Mouse (Mus musculus): Measurements from ENCODE around the gene Tenm2. TPM values are rescaled to one million over a fixed set of nuclear protein-coding genes. Genes with fewer than 3 reads are reported as not detected.

Gene Tenm2
- not detected in 2 replicates for total RNA-seq (2017)

- no peak for ATAC-seq (replicated peaks; ENCODE audit: low read depth, poor library complexity, severe bottlenecking)
Observed at GRCm38 (mm10) chr11:37235914-37236600, at the start of gene Tenm2. Gene Tenm2 (minus strand): TSS chr11:37235964.

- ATAC-seq (replicated peaks; ENCODE audit: low read depth, poor library complexity, severe bottlenecking), result no peak
Observed at GRCm38 (mm10) chr11:37285186-37285585, 49.4 kb upstream of the Tenm2 start.

GRCm38 (mm10) chr11:37248796-37249195 is 13.0 kb upstream of the Tenm2 start:
- ATAC-seq (replicated peaks; ENCODE audit: low read depth, poor library complexity, severe bottlenecking), result no peak

- no peak for ATAC-seq (replicated peaks; ENCODE audit: low read depth, poor library complexity, severe bottlenecking)
Observed at GRCm38 (mm10) chr11:37237096-37237725, 1.4 kb upstream of the Tenm2 start.

DNA sequence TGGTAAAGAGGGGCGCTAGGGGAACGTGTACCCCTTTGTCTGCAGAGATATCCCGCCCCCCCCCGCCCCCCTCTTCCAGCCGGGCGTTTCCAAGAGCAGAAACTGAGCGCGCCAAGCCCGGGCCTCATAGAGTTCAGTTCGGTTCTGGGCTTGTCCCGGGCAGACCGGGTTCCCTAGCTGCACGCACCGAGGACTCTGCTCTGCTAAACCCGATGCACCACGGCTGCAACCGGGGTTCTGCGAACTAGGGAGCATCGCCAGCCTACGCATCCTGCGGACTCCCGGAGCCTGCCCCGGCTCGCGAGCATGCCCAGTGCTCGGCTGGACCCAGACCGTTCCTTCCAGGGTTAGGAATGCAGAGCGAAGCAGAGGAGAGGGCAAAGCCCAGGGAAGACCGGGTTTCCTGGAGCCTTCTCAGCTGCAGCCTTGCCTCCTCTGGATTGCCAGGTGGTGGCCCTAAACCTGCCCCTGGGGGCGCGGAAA is 878 bp upstream of the Tenm2 start:
- no peak for ATAC-seq (replicated peaks; ENCODE audit: low read depth, poor library complexity, severe bottlenecking)

- ATAC-seq (replicated peaks; ENCODE audit: low read depth, poor library complexity, severe bottlenecking), result no peak
Observed at GRCm38 (mm10) chr11:37235021-37235795, 556 bp downstream of the Tenm2 start.

DNA sequence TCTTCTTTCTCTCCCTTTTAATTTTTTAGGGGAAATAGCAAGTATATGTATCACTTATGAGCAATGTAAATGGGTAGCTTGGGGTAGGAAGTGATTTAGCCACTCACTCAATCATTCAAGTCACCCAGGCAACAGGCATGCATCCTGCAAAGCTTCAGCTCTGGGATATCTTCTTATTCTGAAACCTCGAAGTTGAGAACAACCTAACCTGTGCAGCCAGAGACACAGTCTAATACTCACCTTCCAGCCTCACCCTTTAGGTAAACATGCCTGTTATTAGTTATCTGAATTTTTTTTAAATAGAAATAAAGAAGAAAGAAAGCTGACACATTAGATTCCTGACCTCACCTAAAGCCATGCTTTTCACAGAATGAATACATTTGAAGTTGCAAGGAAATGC is 8.4 kb downstream of the Tenm2 start:
- ATAC-seq (replicated peaks; ENCODE audit: low read depth, poor library complexity, severe bottlenecking), result no peak

- no peak for ATAC-seq (replicated peaks; ENCODE audit: low read depth, poor library complexity, severe bottlenecking)
Observed at GRCm38 (mm10) chr11:37226943-37227342, 8.8 kb downstream of the Tenm2 start.

DNA sequence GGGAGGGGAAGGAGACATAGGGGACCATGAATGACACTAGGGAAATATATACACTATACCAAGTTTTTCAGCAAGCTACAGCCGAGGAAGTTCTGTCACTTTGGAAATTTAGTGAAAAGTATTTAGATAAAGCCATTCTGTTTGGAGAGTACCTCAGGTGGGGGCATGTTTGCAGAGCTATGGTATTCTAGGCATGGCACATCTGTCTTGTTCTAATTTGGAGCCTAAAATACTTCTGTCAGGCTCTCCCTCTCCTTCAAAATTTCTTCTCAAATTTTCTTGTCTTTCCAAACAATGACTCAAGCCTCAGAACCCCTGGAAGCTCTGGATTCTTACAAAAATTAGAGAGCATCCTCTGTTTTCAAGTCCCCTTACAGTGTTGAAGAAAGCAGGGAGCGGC is 13.0 kb downstream of the Tenm2 start:
- ATAC-seq (replicated peaks; ENCODE audit: low read depth, poor library complexity, severe bottlenecking), result no peak

- ATAC-seq (replicated peaks; ENCODE audit: low read depth, poor library complexity, severe bottlenecking), result no peak
Observed at GRCm38 (mm10) chr11:37222056-37222455, 13.7 kb downstream of the Tenm2 start.

DNA sequence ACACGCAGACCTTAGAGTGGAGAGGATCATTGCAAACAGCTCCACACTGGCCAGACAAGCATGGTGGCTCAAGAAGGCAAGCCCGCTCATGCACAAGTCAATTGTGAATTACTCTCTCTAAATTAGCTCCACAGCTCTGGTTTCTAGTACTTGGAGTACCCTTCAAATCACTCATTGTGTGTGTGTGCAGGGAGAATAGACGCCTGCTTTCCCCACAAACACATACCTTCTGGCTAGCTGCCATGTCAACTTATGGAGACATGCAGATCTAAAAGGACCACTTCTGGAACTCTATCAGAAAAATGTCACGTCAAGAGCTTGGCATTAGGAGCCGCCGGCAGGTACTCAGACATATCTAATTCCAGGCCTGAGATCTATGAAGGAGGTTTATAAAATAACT is 14.8 kb downstream of the Tenm2 start:
- no peak for ATAC-seq (replicated peaks; ENCODE audit: low read depth, poor library complexity, severe bottlenecking)

- ATAC-seq (replicated peaks; ENCODE audit: low read depth, poor library complexity, severe bottlenecking), result no peak
Observed at GRCm38 (mm10) chr11:37186132-37186531, 49.6 kb downstream of the Tenm2 start.

DNA sequence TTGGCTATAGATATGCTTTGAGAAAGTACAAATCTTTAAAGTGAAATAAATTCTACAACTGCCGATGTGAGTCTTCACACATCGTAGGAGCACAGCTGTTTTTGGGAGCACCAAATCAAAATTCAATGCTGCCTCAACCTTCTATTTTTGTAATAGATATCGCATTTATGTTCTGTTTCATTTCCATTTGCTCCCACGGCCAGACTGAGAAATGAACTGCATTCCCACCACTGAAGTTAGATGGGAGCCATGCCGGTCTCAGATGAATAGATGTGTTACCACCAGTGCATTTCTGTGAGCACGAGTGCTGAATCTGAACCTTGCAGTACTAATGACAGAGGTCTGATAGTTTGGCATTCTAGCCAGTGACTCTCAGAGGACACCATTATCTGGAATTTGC is 58.3 kb downstream of the Tenm2 start:
- no peak for ATAC-seq (replicated peaks; ENCODE audit: low read depth, poor library complexity, severe bottlenecking)

- no peak for ATAC-seq (replicated peaks; ENCODE audit: low read depth, poor library complexity, severe bottlenecking)
Observed at GRCm38 (mm10) chr11:37153933-37154880, 81.6 kb downstream of the Tenm2 start.

DNA sequence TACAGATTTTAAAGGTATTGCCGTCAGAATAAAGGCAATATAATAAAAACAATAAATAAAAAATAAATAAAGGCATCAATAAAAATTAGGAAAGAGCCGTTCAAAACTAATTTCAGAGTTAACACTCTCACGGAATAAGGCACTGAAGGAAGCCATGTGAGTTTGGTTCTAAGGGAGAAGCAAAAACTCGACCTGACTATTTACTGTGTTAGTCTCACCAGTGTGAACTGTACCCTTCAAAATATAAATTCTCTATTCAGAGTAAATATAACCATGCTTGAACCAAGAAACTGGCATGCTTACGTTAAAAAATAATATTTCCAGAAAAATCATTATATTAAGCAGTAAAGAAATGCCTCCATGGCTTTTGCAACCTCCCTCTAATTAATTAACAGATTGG is 82.4 kb downstream of the Tenm2 start:
- no peak for ATAC-seq (replicated peaks; ENCODE audit: low read depth, poor library complexity, severe bottlenecking)

GRCm38 (mm10) chr11:37150011-37150410 is 85.8 kb downstream of the Tenm2 start:
- ATAC-seq (replicated peaks; ENCODE audit: low read depth, poor library complexity, severe bottlenecking), result no peak

- no peak for ATAC-seq (replicated peaks; ENCODE audit: low read depth, poor library complexity, severe bottlenecking)
Observed at GRCm38 (mm10) chr11:37143996-37144395, 91.8 kb downstream of the Tenm2 start.

DNA sequence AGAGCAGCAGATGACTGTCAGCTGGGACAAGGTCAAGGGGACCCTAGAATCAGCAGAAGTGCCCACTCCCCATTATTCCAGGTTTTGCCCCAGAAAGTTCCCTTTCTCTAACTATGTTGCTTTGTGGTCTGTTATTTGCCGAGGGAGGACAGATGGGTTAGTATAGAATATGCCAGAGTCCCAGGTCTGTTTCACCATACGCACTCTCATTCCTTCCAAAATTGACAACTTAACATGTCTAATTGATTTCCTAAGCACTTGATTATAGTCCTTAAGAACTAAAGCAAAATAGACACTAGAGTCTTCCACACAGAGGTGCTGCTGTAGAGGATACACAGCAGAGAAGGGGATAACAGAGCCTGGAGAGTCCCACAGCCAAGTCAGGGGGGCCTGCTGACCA is 92.3 kb downstream of the Tenm2 start:
- no peak for ATAC-seq (replicated peaks; ENCODE audit: low read depth, poor library complexity, severe bottlenecking)

DNA sequence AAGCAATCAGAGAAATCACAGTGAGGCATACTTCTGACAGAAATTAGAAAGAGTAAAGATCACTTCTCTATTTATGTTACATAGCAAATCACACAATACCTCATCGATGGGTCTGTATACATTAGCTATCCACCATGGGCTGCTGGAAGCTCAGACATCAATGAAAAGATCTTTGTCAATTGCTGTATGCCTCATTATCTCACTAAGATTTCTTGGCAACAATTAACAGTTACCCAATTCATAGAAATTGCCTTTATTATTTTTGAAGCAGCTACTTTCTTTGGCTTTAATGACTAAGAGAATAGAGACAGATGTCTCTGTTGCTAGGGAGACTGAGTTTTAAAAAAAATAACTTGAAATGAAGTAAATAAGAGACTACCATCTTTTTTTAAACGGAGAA is 106.9 kb downstream of the Tenm2 start:
- no peak for ATAC-seq (replicated peaks; ENCODE audit: low read depth, poor library complexity, severe bottlenecking)

DNA sequence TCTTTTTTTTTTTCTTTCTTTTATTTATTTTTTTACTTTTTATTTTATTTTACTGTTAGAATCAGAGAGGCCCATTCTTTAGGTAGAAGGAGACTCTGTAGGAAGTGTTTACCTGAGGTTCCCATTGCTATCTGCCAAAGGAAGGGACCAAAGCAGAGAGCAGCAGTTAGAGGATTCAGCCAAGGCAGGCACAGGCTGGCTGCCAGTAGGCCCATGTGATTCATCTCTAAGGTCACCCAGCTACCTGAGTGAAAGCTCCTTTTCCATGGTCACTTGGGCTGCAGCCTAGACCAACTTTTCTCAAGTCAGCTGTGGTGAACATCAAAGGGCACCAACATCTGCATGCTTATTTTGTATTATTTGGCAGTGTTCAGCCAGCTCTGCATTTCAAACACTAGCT is 117.7 kb downstream of the Tenm2 start:
- no peak for ATAC-seq (replicated peaks; ENCODE audit: low read depth, poor library complexity, severe bottlenecking)

Measured in common myeloid progenitor, adult 5-6 weeks (primary cell).